Mouse (Mus musculus) embryonic facial prominence, embryonic 11.5 days (tissue): ENCODE data around the gene Slc2a2. TPM values are rescaled to one million over a fixed set of nuclear protein-coding genes. Genes with fewer than 3 reads are reported as not detected.
"Not testable (repeated sequence)": the region's sequence is repeated elsewhere in the genome, so short reads cannot be mapped to it uniquely, and the experiment has no call there.

Source experiments
- ATAC-seq: fragments of 200-750 bp; cut with Nextera tagmentation; replicated peaks from 2 replicates; pipeline ENCODE4 v1.8.0; 2017; ENCODE audit warnings: low read depth; ENCODE audit not compliant: insufficient number of reproducible peaks, low FRiP score, low TSS enrichment
- DNase-seq: peaks from one replicate; pipeline ENCODE4 v3.0.0-alpha.2; 2015; ENCODE audit warnings: low spot score
- H3K27ac ChIP-seq: fragments of 300-500 bp; sonication (generic); replicated peaks from 2 replicates; pipeline ENCODE4 v1.5.1; 2014; ENCODE audit warnings: mild to moderate bottlenecking, low read depth, low read length, control low read depth
- H3K27me3 ChIP-seq: fragments of 300-500 bp; sonication (generic); 2 replicates; pipeline ENCODE4 v1.6.1; 2014; ENCODE audit warnings: mild to moderate bottlenecking, low read length, moderate library complexity, mixed read lengths; ENCODE audit not compliant: control insufficient read depth, insufficient read depth
- H3K36me3 ChIP-seq: fragments of 300-500 bp; sonication (generic); replicated peaks from 2 replicates; pipeline ENCODE4 v1.6.1; 2014; ENCODE audit warnings: low read depth, mild to moderate bottlenecking, low read length, moderate library complexity, mixed read lengths; ENCODE audit not compliant: control insufficient read depth, insufficient read depth
- H3K4me1 ChIP-seq: fragments of 300-500 bp; sonication (generic); 2 replicates; pipeline ENCODE4 v1.6.1; 2014; ENCODE audit warnings: low read length, mixed read lengths; ENCODE audit not compliant: control insufficient read depth, insufficient read depth
- H3K4me2 ChIP-seq: fragments of 300-500 bp; sonication (generic); 2 replicates; pipeline ENCODE4 v1.6.1; 2014; ENCODE audit warnings: low read depth, mild to moderate bottlenecking, control low read depth, low read length, moderate library complexity
- H3K4me3 ChIP-seq: fragments of 300-500 bp; sonication (generic); 2 replicates; pipeline ENCODE4 v1.5.1; 2014; ENCODE audit warnings: low read depth, low read length, control low read depth
- H3K9ac ChIP-seq: fragments of 300-500 bp; sonication (generic); replicated peaks from 2 replicates; pipeline ENCODE4 v1.6.1; 2014; ENCODE audit warnings: mild to moderate bottlenecking, control low read depth, low read length
- H3K9me3 ChIP-seq: fragments of 300-500 bp; sonication (generic); replicated peaks from 2 replicates; pipeline ENCODE4 v1.6.1; 2016; ENCODE audit warnings: mild to moderate bottlenecking, low read length, inconsistent platforms, mixed read lengths; ENCODE audit not compliant: control insufficient read depth
- WGBS: fragments of 180-500 bp; shearing (Covaris S2); extraction: QIAGEN DNeasy Blood & Tissue Kit; methylation state at CpG from one replicate; pipeline ENCODE4 v1.1.7; 2014; 5-methylcytosine and 5-hydroxymethylcytosine counted together
- polyA plus RNA-seq: library from polyadenylated mRNA; unstranded; fragments of >200 nt; fragmentation: Nextera tagmentation; extraction: Ambion mirVana; gene quantifications from 2 replicates; pipeline ENCODE4 v1.2.1, GENCODE M21; 2014

The Slc2a2 gene
- polyA plus RNA-seq, 1 experiment from 2014 or later = not detected

GRCm38 (mm10) chr3:28761225-28761789 is 63.6 kb downstream of the Slc2a2 start:
- H3K27ac ChIP-seq = no peak overlapping the region
- H3K27me3 ChIP-seq = no peaks in the 10 kb centered on the region
- H3K4me3 ChIP-seq = no peak overlapping the region
- H3K4me1 ChIP-seq = no peaks in the 10 kb centered on the region
- no peak overlapping the region for H3K4me2 ChIP-seq
- DNase-seq (no peak), ATAC-seq (no peak)
- WGBS = 82% methylated on average over 8 of the region's 8 CpGs
- H3K36me3 ChIP-seq = no peaks in the 10 kb centered on the region
- H3K9me3 ChIP-seq = no peaks in the 10 kb centered on the region
- no peak overlapping the region for H3K9ac ChIP-seq

GRCm38 (mm10) chr3:28766935-28767334 is 69.2 kb downstream of the Slc2a2 start:
- ATAC-seq = no peak
- no peak overlapping the region for H3K9ac ChIP-seq
- H3K4me2 ChIP-seq = no peak overlapping the region
- no peak for DNase-seq
- H3K9me3 ChIP-seq = no peaks in the 10 kb centered on the region
- no peaks in the 10 kb centered on the region for H3K4me1 ChIP-seq
- H3K36me3 ChIP-seq = no peaks in the 10 kb centered on the region
- 90% methylated on average over 4 of the region's 4 CpGs for WGBS
- H3K27me3 ChIP-seq = no peaks in the 10 kb centered on the region
- no peak overlapping the region for H3K27ac ChIP-seq
- H3K4me3 ChIP-seq = no peak overlapping the region

- Histone ChIP-seq H3K27ac (no peak overlapping the region), H3K4me2 (no peak overlapping the region), H3K27me3 (no peaks in the 10 kb centered on the region), H3K9me3 (no peaks in the 10 kb centered on the region), H3K4me3 (no peak overlapping the region), H3K9ac (no peak overlapping the region), H3K4me1 (no peaks in the 10 kb centered on the region), H3K36me3 (no peaks in the 10 kb centered on the region)
- DNase-seq (no peak), ATAC-seq (no peak)
- WGBS = 59% methylated on average over 3 of the region's 3 CpGs
These were observed 70.5 kb downstream of the Slc2a2 start for GRCm38 (mm10) chr3:28768222-28768621.

GRCm38 (mm10) chr3:28772919-28773318 is 75.2 kb downstream of the Slc2a2 start:
- H3K27ac ChIP-seq, H3K4me3 ChIP-seq, H3K9ac ChIP-seq, ATAC-seq, DNase-seq, H3K9me3 ChIP-seq, H3K36me3 ChIP-seq, H3K27me3 ChIP-seq, H3K4me1 ChIP-seq, H3K4me2 ChIP-seq: not testable (repeated sequence)
- 60% methylated on average over 4 of the region's 4 CpGs for WGBS

GRCm38 (mm10) chr3:28775361-28775760 is 77.7 kb downstream of the Slc2a2 start:
- H3K9me3 ChIP-seq = no peaks in the 10 kb centered on the region
- no peak overlapping the region for H3K9ac ChIP-seq
- no peak overlapping the region for H3K4me3 ChIP-seq
- H3K27me3 ChIP-seq = no peaks in the 10 kb centered on the region
- DNase-seq (no peak), ATAC-seq (no peak)
- no peak overlapping the region for H3K4me2 ChIP-seq
- no peak overlapping the region for H3K27ac ChIP-seq
- no peaks in the 10 kb centered on the region for H3K36me3 ChIP-seq
- 88% methylated on average over 7 of the region's 7 CpGs for WGBS
- H3K4me1 ChIP-seq = no peaks in the 10 kb centered on the region

- Histone ChIP-seq H3K9me3 (no peaks in the 10 kb centered on the region), H3K27ac (no peak overlapping the region), H3K4me3 (no peak overlapping the region), H3K9ac (no peak overlapping the region), H3K27me3 (no peaks in the 10 kb centered on the region), H3K36me3 (no peaks in the 10 kb centered on the region), H3K4me2 (no peak overlapping the region), H3K4me1 (no peaks in the 10 kb centered on the region)
- DNase-seq (no peak), ATAC-seq (no peak)
- WGBS = 93% methylated on average over 1 of the region's 1 CpGs
These were observed 78.3 kb downstream of the Slc2a2 start for GRCm38 (mm10) chr3:28775958-28776357.

- DNase-seq (no peak), ATAC-seq (no peak)
- Histone ChIP-seq H3K4me1 (no peaks in the 10 kb centered on the region), H3K27ac (no peak overlapping the region), H3K27me3 (no peaks in the 10 kb centered on the region), H3K4me3 (no peak overlapping the region), H3K4me2 (no peak overlapping the region), H3K9ac (no peak overlapping the region), H3K36me3 (no peaks in the 10 kb centered on the region), H3K9me3 (no peaks in the 10 kb centered on the region)
- 78% methylated on average over 1 of the region's 1 CpGs for WGBS
These were observed 78.8 kb downstream of the Slc2a2 start for GRCm38 (mm10) chr3:28776491-28776890.

- 71% methylated on average over 9 of the region's 9 CpGs for WGBS
- Histone ChIP-seq H3K4me1 (no peaks in the 10 kb centered on the region), H3K4me3 (peak overlapping the region; percentile 72; the same call in 1 of the 2 replicates), H3K27ac (no peak overlapping the region), H3K9me3 (no peaks in the 10 kb centered on the region), H3K36me3 (no peaks in the 10 kb centered on the region), H3K9ac (no peak overlapping the region), H3K27me3 (no peaks in the 10 kb centered on the region), H3K4me2 (peak overlapping the region; percentile 97)
- DNase-seq (no peak), ATAC-seq (peak; percentile 21; the same call in 1 of the 2 replicates)
These were observed 82.8 kb downstream of the Slc2a2 start for GRCm38 (mm10) chr3:28780511-28780910.
